Mouse (Mus musculus) ES-E14 (cell line): Measurements from ENCODE around the gene Plpp3.

Experiments
- CHD2 ChIP-seq: IDR thresholded peaks from 2 replicates; pipeline ENCODE4 v1.6.1; 2014; ENCODE audit warnings: mild to moderate bottlenecking, low read depth, low read length, inconsistent platforms
- HCFC1 ChIP-seq: IDR thresholded peaks from 2 replicates; pipeline ENCODE4 v1.6.1; 2012; ENCODE audit warnings: low read length, inconsistent platforms, borderline replicate concordance; ENCODE audit not compliant: insufficient read depth
- MAFK ChIP-seq: IDR thresholded peaks from 2 replicates; pipeline ENCODE4 v1.6.1; 2014; ENCODE audit warnings: mild to moderate bottlenecking, low read depth, low read length, inconsistent platforms; ENCODE audit not compliant: insufficient read depth
- ZC3H11A ChIP-seq: IDR thresholded peaks from 2 replicates; pipeline ENCODE4 v1.6.1; 2012; ENCODE audit warnings: low read depth, mild to moderate bottlenecking, inconsistent platforms, low read length, borderline replicate concordance
- ZNF384 ChIP-seq: IDR thresholded peaks from 2 replicates; pipeline ENCODE4 v1.6.1; 2012; ENCODE audit warnings: low read depth, low read length, inconsistent platforms

GRCm38 (mm10) chr4:105122429-105122828 is 34.7 kb upstream of the Plpp3 start:
- TF ChIP-seq MAFK (no peak), HCFC1 (no peak), ZNF384 (no peak), CHD2 (no peak), ZC3H11A (peak; percentile 32; the same call in 1 of the 2 replicates)
